Mouse (Mus musculus) NIH3T3 (cell line): ENCODE results near the gene Dtl.

ENCODE experiments used
- DNase-seq: peaks from one replicate; pipeline ENCODE4 v3.0.0-alpha.2; 2012; ENCODE audit warnings: low read depth

The Dtl gene

GRCm38 (mm10) chr1:191575458-191576247, at the start of gene Dtl, which contains the start of gene Ints7:
Dtl (minus strand) TSS chr1:191575544.
Ints7 (plus strand) TSS chr1:191575636.
- peak; percentile 100 for DNase-seq

- no peak for DNase-seq
Measured at GRCm38 (mm10) chr1:191625026-191625425, 49.7 kb upstream of the Dtl start.

- DNase-seq, result no peak
Measured at GRCm38 (mm10) chr1:191624492-191624891, 49.1 kb upstream of the Dtl start.

GRCm38 (mm10) chr1:191622801-191623200, 47.5 kb upstream of the Dtl start:
- DNase-seq, result peak; percentile 66

- no peak for DNase-seq
Measured at GRCm38 (mm10) chr1:191621096-191621495, 45.8 kb upstream of the Dtl start.

GRCm38 (mm10) chr1:191618067-191618766, 42.9 kb upstream of the Dtl start:
- no peak for DNase-seq

DNA sequence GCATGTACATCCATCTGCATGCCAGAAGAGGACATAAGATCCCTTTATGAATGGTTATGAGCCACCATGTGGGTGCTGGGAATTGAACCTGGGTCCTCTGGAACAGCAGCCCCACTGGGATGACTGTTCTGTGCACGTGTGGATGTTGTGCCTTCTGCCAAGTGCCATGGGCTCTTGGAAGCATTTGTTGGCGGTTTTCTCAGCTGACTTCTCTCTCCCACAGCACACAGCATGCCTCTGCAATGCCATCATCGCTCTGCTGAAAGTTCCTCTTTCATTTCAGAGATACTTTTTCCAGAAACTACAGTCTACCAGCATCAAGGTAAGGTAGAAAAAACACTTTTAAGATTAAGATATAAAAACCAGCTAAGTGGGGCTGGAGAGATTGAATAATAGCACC, 42.2 kb upstream of the Dtl start:
- no peak for DNase-seq

GRCm38 (mm10) chr1:191616245-191616644, 40.9 kb upstream of the Dtl start:
- DNase-seq, result no peak

- DNase-seq, result no peak
Measured at GRCm38 (mm10) chr1:191612877-191613276, 37.5 kb upstream of the Dtl start.

- DNase-seq, result no peak
Measured at GRCm38 (mm10) chr1:191611686-191612085, 36.3 kb upstream of the Dtl start.

DNA sequence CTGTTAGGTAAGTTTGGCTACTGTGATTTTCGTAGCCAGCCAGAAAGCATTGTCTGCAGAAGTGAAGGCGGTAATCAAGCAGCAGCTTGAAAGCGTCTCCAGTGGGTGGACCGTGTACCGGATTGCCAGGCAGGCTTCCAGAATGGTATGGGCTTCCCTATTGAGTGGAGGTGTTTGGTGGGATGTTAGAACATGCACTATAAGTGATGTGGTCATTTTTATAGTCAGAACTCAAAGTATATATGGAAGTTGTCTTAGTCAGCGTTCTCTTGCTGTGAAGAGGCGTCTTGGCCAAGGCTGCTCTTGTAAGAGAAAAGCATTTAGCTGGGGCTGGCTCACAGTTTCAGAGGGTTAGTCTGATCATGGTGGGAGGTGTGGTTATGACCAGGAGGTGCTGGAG, 35.0 kb upstream of the Dtl start:
- DNase-seq, result no peak

GRCm38 (mm10) chr1:191609578-191609977, 34.2 kb upstream of the Dtl start:
- no peak for DNase-seq

GRCm38 (mm10) chr1:191609051-191609450, 33.7 kb upstream of the Dtl start:
- DNase-seq, result no peak

- no peak for DNase-seq
Measured at GRCm38 (mm10) chr1:191604690-191605089, 29.3 kb upstream of the Dtl start.

- no peak for DNase-seq
Measured at GRCm38 (mm10) chr1:191599210-191599609, 23.9 kb upstream of the Dtl start.

DNA sequence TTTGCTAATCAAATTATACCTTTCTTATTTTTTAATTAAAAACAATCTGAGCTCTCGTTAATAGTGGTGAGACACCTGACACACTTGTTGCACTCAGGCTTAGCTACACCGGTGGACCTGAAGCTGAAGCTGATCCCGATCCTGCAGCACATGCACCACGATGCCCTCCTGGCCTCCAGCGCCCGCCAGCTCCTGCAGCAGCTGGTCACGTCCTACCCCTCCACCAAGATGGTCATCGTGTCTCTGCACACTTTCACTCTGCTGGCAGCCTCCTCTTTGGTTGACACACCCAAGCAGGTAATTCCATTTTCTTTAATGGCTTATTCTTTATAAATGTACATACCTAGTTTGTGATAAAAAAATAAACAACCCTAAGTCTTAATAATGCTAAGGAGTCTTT, 20.7 kb upstream of the Dtl start:
- no peak for DNase-seq

- peak; percentile 75 for DNase-seq
Measured at GRCm38 (mm10) chr1:191592016-191592720, 16.8 kb upstream of the Dtl start.

GRCm38 (mm10) chr1:191588749-191589148, 13.4 kb upstream of the Dtl start:
- no peak for DNase-seq

DNA sequence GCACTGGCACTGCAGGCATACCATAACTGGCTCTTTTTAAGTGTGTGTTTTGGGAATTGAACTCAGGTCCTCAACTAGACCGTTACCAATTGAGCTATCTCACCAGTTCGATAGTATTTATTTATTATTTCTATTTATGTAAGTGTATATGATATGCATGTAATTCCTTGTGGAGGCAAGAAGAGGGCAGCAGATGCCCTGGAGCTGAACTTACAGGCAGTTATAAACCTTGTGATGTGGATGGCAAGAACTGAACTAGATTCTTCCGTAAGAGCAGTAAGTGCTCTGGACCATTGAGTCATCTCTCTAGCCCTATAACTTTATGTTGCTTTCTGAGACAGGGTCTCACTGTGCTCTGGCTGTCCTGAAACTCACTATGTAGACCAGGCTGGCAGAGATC, 11.7 kb upstream of the Dtl start:
- DNase-seq, result peak; percentile 52

GRCm38 (mm10) chr1:191585704-191586103, 10.4 kb upstream of the Dtl start:
- DNase-seq, result peak; percentile 31

DNA sequence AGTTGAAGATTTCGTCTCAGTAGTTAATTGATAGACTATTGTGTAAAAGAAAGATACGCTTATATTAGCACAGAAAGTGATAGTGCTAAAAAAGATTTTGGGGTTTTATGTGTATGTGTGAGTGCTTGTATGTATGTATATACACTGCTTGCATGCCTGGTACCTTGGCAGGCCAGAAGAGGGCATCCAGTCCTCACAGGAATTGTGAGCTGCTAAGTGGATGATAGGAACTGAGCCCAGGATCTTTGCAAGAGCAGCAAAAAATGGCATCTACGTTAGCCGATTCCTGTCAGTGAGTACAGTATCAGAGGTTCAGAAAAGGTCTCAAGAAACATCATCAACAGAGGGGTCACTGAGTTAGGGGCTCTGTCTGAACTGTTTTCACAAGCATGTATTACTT, 9.1 kb upstream of the Dtl start:
- peak; percentile 49 for DNase-seq

GRCm38 (mm10) chr1:191583836-191584235, 8.5 kb upstream of the Dtl start:
- DNase-seq, result no peak

DNA sequence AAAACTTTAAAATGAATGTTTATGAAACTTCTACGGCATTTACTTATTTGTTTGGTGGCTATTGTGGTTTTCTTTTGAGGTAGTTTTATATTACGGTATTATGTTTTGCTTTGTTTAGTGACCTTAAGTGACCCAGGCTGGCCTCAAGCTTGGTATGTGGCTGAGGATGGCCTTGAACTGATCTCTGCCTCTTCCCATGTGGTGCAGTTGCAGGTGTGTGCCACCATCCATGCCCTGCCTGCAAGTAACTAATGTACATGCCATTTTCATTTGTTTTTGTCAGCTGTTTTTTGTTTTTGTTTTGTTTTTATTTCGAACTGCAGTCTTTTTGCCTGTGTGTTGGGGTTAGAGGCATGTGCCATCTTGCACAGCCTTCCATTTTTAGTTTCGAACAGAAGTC, 6.3 kb upstream of the Dtl start:
- DNase-seq, result no peak
